Mouse (Mus musculus) myocyte (in vitro differentiated cells): ENCODE results near the gene Smim22. TPM values are rescaled to one million over a fixed set of nuclear protein-coding genes. Genes with fewer than 3 reads are reported as not detected.
A peak's percentile ranks its signal among the peaks of the same experiment; 100 is the strongest.

ENCODE experiments used
- H3K27me3 ChIP-seq: one replicate; pipeline ENCODE4 v1.6.1; 2011; ENCODE audit not compliant: control insufficient read depth, insufficient read depth, insufficient read length
- H3K36me3 ChIP-seq: one replicate; pipeline ENCODE4 v1.6.1; 2011; ENCODE audit not compliant: control insufficient read depth, insufficient read depth
- H3K4me2 ChIP-seq: one replicate; pipeline ENCODE4 v1.6.1; 2011; ENCODE audit warnings: low read depth, control low read depth
- H3K4me3 ChIP-seq: one replicate; pipeline ENCODE4 v1.5.1; 2011; ENCODE audit warnings: mild to moderate bottlenecking, control low read depth, moderate library complexity
- H3K79me2 ChIP-seq: one replicate; pipeline ENCODE4 v1.6.1; 2011; ENCODE audit not compliant: control insufficient read depth, insufficient read depth
- H3ac ChIP-seq: one replicate; pipeline ENCODE4 v1.6.1; 2011; ENCODE audit not compliant: control insufficient read depth, insufficient read length
- CEBPB ChIP-seq: IDR thresholded peaks from 2 replicates; pipeline ENCODE4 v1.6.1; 2011; ENCODE audit warnings: mild to moderate bottlenecking, moderate library complexity; ENCODE audit not compliant: poor library complexity, insufficient read depth, severe bottlenecking
- E2F4 ChIP-seq: IDR thresholded peaks from one replicate; pipeline ENCODE4 v1.6.1; 2011; ENCODE audit warnings: mild to moderate bottlenecking, control low read depth, moderate library complexity; ENCODE audit not compliant: insufficient read depth
- MAX ChIP-seq: IDR thresholded peaks from one replicate; pipeline ENCODE4 v1.6.1; 2011; ENCODE audit warnings: low read depth, mild to moderate bottlenecking, control low read depth
- MYOD1 ChIP-seq, 3 experiments: IDR thresholded peaks; one replicate each; pipeline ENCODE4 v1.6.1; 2011; ENCODE audit warnings: control low read depth in 2 of 3, low read depth in 2 of 3, mild to moderate bottlenecking in 2 of 3, moderate library complexity in 1 of 3; ENCODE audit not compliant: insufficient read length in 2 of 3, control insufficient read depth in 1 of 3
- MYOG ChIP-seq, 3 experiments: IDR thresholded peaks; one replicate each; pipeline ENCODE4 v1.6.1; 2011; ENCODE audit warnings: control low read depth in 2 of 3, low read depth in 2 of 3, mild to moderate bottlenecking in 2 of 3; ENCODE audit not compliant: insufficient read length in 2 of 3, control insufficient read depth in 1 of 3, insufficient read depth in 1 of 3
- POLR2A ChIP-seq: IDR thresholded peaks from one replicate; pipeline ENCODE4 v1.6.1; 2011; ENCODE audit warnings: low read depth, mild to moderate bottlenecking, control low read depth, moderate library complexity; ENCODE audit not compliant: insufficient read length
- POLR2AphosphoS2 ChIP-seq: IDR thresholded peaks from one replicate; pipeline ENCODE4 v1.6.1; 2011; ENCODE audit warnings: low read depth, control low read depth; ENCODE audit not compliant: insufficient read length
- REST ChIP-seq: IDR thresholded peaks from one replicate; pipeline ENCODE4 v1.6.1; 2011; ENCODE audit warnings: mild to moderate bottlenecking, control low read depth, moderate library complexity; ENCODE audit not compliant: insufficient read depth, insufficient read length
- SRF ChIP-seq: IDR thresholded peaks from one replicate; pipeline ENCODE4 v1.6.1; 2011; ENCODE audit warnings: low read depth; ENCODE audit not compliant: control insufficient read depth, insufficient read length
- TCF12 ChIP-seq: IDR thresholded peaks from one replicate; pipeline ENCODE4 v1.6.1; 2011; ENCODE audit warnings: mild to moderate bottlenecking, control low read depth; ENCODE audit not compliant: poor library complexity, insufficient read depth, severe bottlenecking
- TCF3 ChIP-seq: IDR thresholded peaks from one replicate; pipeline ENCODE4 v1.6.1; 2011; ENCODE audit warnings: low read depth, control low read depth; ENCODE audit not compliant: insufficient read length
- USF1 ChIP-seq: IDR thresholded peaks from one replicate; pipeline ENCODE4 v1.6.1; 2011; ENCODE audit warnings: low read depth, mild to moderate bottlenecking, control low read depth, moderate library complexity
- polyA plus RNA-seq: library from polyadenylated mRNA; unstranded; fragments of >200 nt; fragmentation: generic; extraction: Trizol; gene quantifications from one replicate; pipeline ENCODE4 v1.2.1, GENCODE M21; 2012; ENCODE audit warnings: missing spikeins

Gene Smim22
- polyA plus RNA-seq, 1 experiment, result 8.5 TPM

DNA sequence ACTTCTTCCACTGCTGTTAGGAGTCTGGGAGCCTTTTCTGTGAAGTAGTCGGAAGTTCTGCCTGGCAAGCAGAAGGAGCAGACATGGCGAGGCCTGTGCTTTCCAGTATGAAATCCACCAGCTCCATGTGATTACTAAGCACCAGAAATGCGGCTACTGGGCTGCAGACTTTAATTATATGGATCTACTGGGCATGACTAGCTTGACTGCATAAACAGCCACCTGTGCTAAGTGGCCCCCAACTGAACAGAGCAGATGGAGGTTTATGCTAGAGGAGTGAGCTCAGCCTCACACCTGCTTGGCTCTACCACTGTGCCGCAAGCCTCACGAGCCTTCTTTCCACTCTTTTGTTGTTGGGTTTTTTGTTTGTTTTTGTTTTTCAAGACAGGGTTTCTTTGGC is 32.6 kb upstream of the Smim22 start:
- no peak overlapping the region for H3ac ChIP-seq
- no peaks in the 10 kb centered on the region for H3K79me2 ChIP-seq
- H3K4me2 ChIP-seq, result no peak overlapping the region
- TF ChIP-seq TCF12 (no peak), POLR2A (no peak), TCF3 (no peak), MAX (no peak), MYOG (IDR thresholded peaks at IDR 0.05; ENCODE audit: control insufficient read depth in 1 of 3, insufficient read depth in 1 of 3, insufficient read length in 2 of 3, low read depth in 2 of 3) (no peak), MYOD1 (IDR thresholded peaks at IDR 0.05; ENCODE audit: control insufficient read depth in 1 of 3, insufficient read length in 2 of 3, low read depth in 2 of 3) (no peak), E2F4 (no peak), POLR2AphosphoS2 (no peak), SRF (no peak), REST (no peak), USF1 (no peak), CEBPB (no peak)
- no peak overlapping the region for H3K4me3 ChIP-seq
- H3K36me3 ChIP-seq, result no peaks in the 10 kb centered on the region
- peaks cover 16% of the 10 kb centered on the region for H3K27me3 ChIP-seq

DNA sequence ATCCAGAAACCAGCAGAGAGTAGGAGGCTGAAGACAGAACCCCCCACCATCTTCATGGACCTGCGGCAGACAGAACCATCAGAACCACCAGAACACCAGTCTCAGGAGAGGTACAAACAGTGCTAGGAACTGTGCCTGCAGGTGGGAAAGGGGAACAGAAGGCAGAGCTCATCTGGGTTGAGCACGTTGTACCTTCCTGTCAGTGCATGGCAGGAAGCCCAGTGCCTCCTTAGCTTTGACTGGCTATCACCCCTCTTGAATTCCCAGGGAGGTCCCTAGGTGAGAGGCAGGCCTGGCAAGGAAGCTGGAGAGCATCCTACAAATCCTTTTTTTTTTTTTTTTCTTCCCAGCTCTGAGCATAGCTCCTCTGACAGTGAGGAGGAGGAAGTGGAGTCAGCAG is 30.9 kb upstream of the Smim22 start:
- H3K79me2 ChIP-seq, result no peaks in the 10 kb centered on the region
- no peak overlapping the region for H3K4me2 ChIP-seq
- H3K36me3 ChIP-seq, result no peaks in the 10 kb centered on the region
- TF ChIP-seq USF1 (no peak), CEBPB (no peak), SRF (no peak), TCF12 (no peak), MAX (no peak), MYOD1 (IDR thresholded peaks at IDR 0.05; ENCODE audit: control insufficient read depth in 1 of 3, insufficient read length in 2 of 3, low read depth in 2 of 3) (no peak), TCF3 (no peak), MYOG (IDR thresholded peaks at IDR 0.05; ENCODE audit: control insufficient read depth in 1 of 3, insufficient read depth in 1 of 3, insufficient read length in 2 of 3, low read depth in 2 of 3) (no peak), POLR2A (no peak), E2F4 (no peak), REST (no peak), POLR2AphosphoS2 (no peak)
- peaks cover 16% of the 10 kb centered on the region for H3K27me3 ChIP-seq
- H3K4me3 ChIP-seq, result no peak overlapping the region
- H3ac ChIP-seq, result no peak overlapping the region

DNA sequence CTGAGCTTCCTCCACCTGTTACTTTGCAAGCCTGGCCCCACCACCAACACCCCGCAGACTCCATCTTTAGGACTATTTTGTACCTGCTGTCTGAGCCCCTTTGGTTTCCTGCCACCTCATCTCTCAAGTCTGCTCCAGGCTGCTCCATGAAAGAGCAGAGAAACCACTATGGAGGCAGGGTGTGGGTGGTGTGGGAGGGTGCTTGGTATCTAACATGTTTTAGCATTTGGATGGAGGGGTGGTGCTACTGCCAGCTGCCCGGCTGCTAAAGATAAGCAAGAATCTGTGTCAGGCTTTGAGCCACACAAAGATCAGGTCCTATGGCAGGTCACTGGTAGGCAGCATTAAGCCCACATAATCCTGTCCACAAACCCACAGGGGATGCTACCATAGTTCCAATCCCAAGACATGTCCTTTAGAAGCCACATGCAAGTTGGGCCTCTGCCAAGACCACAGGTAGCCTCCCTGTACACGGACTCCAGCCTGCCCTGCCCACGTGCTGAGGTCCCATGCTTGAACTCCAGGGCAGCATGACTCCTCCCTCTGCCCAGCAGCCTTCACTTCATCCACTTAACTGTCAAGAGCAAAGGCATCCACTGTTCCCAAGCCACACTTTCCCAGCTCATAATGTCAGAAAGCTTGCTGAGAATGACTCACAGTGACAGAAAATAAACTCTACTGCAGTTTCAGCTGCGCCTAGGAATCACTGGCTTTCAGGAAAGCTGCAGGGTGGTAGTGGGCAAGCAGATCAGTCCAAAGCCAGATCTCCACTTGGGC is 28.6 kb upstream of the Smim22 start:
- Histone ChIP-seq H3K4me3 (no peak overlapping the region), H3K4me2 (peak overlapping the region; percentile 36), H3ac (no peak overlapping the region), H3K36me3 (no peaks in the 10 kb centered on the region), H3K79me2 (no peaks in the 10 kb centered on the region), H3K27me3 (peaks cover 16% of the 10 kb centered on the region)
- TF ChIP-seq SRF, result no peak
- TF ChIP-seq POLR2AphosphoS2, result no peak
- TF ChIP-seq E2F4, result no peak
- TF ChIP-seq MYOG (IDR thresholded peaks at IDR 0.05; ENCODE audit: control insufficient read depth in 1 of 3, insufficient read depth in 1 of 3, insufficient read length in 2 of 3, low read depth in 2 of 3), result peak in 1 of 3 experiments; percentile 4
- TF ChIP-seq MYOD1 (IDR thresholded peaks at IDR 0.05; ENCODE audit: control insufficient read depth in 1 of 3, insufficient read length in 2 of 3, low read depth in 2 of 3), result peak in 2 of 3 experiments; percentile 14 to 54

DNA sequence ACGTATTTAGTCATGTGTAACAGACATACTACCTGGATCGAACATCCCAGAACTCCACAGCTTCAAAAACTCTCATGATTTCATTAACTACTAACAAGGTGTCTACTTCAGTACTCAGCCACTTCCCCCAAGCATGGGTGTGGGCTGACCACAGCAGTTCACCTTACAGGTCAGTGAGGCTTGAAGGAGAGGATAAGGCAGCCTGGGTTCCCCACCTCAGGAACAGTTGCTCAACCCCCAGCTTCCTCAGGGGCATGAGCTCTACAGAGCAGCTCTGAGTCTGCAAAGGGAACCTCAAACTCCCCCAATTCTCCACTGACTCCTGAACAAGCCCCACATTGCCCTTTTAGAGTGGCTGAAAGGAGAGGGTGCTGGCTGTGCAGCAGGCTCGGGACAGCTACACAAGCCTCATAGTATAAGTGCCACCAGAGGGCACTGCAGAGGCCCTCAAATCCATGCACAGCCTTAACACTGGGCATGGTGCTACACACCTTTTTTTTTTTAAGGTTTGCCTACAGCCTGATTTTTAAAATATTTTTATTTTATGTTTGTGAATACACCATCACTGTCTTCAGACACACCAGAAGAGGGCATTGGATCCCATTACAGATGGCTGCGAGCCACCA is 27.2 kb upstream of the Smim22 start:
- Histone ChIP-seq H3ac (no peak overlapping the region), H3K36me3 (no peaks in the 10 kb centered on the region), H3K4me3 (no peak overlapping the region), H3K79me2 (no peaks in the 10 kb centered on the region), H3K4me2 (no peak overlapping the region), H3K27me3 (peaks cover 12% of the 10 kb centered on the region)
- TF ChIP-seq TCF3, result no peak

DNA sequence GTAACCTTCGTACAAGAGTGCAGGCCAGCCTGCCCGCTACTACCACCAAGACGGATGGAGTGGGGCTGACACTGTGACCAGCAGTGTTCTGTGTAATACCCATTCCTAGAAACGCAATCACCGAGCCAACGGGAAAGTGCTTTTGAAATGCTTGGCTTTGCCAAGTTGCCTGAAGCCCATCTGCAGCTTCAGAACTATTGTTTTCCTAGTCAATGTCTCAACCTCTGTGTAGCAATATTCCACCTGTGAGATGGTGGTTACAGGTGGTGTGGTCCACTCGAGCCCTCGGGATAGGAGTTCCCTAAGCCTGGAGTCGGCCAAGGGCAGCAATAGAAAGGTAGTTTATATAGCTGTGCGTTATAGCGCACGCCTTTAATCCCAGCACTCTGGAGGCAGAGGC is 22.4 kb upstream of the Smim22 start:
- no peak overlapping the region for H3K4me2 ChIP-seq
- H3K27me3 ChIP-seq, result peaks cover 4% of the 10 kb centered on the region
- TF ChIP-seq TCF12, result no peak
- no peak for TF ChIP-seq MAX
- TF ChIP-seq SRF, result no peak
- no peak for TF ChIP-seq REST
- TF ChIP-seq MYOG (IDR thresholded peaks at IDR 0.05; ENCODE audit: control insufficient read depth in 1 of 3, insufficient read depth in 1 of 3, insufficient read length in 2 of 3, low read depth in 2 of 3), result no peak
- no peak for TF ChIP-seq USF1
- no peak for TF ChIP-seq POLR2A
- no peak for TF ChIP-seq POLR2AphosphoS2
- no peak for TF ChIP-seq TCF3
- no peak for TF ChIP-seq MYOD1 (IDR thresholded peaks at IDR 0.05; ENCODE audit: control insufficient read depth in 1 of 3, insufficient read length in 2 of 3, low read depth in 2 of 3)
- H3K79me2 ChIP-seq, result no peaks in the 10 kb centered on the region
- no peak overlapping the region for H3ac ChIP-seq
- no peak overlapping the region for H3K4me3 ChIP-seq
- no peaks in the 10 kb centered on the region for H3K36me3 ChIP-seq
